Mouse (Mus musculus): ENCODE results near the gene Cdkal1.

The Cdkal1 gene

DNA sequence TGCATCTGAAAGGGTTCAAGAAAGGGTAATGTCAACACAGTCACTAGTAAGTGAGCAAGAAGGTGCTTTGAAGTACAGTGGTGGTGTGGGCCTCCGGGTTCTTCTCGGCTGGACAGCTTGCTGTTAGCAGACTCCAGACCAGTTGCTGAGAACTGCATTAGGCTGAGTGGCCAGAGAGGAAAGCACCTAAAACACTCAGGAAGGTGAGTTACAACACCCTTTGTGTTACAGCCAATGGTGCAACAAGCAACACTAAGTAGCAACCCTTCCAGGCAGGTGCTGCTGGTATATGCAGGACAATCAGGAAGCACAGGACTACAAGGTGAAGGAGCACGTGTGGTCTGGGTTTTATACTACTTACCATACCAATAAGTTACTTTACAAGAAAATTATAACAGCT lies 90.2 kb downstream of the Cdkal1 start:
- DNase-seq (ENCODE audit: low read depth): no peak

GRCm38 (mm10) chr13:29759691-29760467 lies 95.6 kb downstream of the Cdkal1 start:
- no peak for DNase-seq (ENCODE audit: low read depth)

- no peak for DNase-seq (ENCODE audit: low read depth)
Observed at GRCm38 (mm10) chr13:29756052-29756451, 99.4 kb downstream of the Cdkal1 start.

GRCm38 (mm10) chr13:29753254-29753653 lies 102.2 kb downstream of the Cdkal1 start:
- DNase-seq (ENCODE audit: low read depth): no peak

GRCm38 (mm10) chr13:29752061-29752460 lies 103.4 kb downstream of the Cdkal1 start:
- DNase-seq (ENCODE audit: low read depth): no peak

GRCm38 (mm10) chr13:29751201-29751600 lies 104.3 kb downstream of the Cdkal1 start:
- DNase-seq (ENCODE audit: low read depth): no peak

- no peak for DNase-seq (ENCODE audit: low read depth)
Observed at GRCm38 (mm10) chr13:29747347-29747647, 108.2 kb downstream of the Cdkal1 start.

- peak; percentile 64 for DNase-seq (ENCODE audit: low read depth)
Observed at GRCm38 (mm10) chr13:29746501-29747346, 108.8 kb downstream of the Cdkal1 start.

DNA sequence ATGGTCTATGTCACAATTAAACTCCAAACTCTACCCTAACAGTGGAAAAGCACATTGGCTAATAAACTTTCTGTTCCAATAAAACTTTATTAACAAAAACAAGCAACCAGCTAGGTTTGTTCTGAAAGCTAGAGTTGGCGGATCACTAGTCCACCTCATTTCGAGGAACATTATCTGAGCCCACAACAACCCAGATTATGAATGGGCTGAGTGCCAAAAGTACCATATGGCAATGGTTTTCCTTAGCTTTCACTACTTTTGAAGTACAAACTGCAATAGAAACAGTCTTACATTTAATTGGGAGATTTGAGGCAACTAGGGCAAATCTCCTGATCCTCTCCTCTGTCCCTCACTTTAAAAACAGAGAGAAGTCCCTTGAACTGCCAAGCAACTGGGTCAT lies 110.4 kb downstream of the Cdkal1 start:
- peak; percentile 68 for DNase-seq (ENCODE audit: low read depth)

DNA sequence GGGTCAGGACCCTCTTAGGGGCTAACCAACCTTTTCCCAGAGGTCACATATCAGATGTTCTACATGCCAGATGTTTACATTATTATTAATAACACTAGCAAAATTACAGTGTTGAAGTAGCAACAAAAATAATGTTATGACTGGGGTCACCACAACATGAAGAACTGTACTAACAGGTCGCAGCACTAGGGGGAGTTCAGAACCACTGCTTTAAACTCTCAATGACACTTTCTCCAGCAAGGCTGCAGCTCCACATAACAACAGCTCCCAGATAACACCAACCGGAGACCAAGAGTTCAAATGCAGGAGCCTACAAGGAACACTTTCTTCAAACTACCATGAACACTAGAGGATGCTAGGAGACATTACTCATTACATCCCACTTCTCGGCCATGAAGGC lies 111.3 kb downstream of the Cdkal1 start:
- no peak for DNase-seq (ENCODE audit: low read depth)

DNA sequence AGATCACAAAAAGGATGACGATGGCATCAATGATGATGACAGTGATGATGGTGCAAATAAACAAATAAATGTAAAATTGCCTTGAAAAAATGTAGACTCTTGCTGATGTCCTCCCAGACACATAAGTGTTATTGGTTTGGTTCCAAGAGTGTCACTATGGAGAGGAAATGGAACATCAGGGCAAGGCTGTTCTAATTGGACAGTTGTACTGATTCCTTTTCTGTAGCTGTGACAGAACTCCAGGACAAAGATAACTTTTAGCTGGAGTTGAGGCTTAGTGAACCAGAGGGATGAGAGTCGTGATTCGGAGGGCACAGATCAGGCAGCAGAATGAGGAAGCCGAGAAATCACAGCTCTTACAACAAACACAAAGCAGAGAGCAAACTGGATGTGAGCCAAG lies 111.7 kb downstream of the Cdkal1 start:
- DNase-seq (ENCODE audit: low read depth): no peak

DNA sequence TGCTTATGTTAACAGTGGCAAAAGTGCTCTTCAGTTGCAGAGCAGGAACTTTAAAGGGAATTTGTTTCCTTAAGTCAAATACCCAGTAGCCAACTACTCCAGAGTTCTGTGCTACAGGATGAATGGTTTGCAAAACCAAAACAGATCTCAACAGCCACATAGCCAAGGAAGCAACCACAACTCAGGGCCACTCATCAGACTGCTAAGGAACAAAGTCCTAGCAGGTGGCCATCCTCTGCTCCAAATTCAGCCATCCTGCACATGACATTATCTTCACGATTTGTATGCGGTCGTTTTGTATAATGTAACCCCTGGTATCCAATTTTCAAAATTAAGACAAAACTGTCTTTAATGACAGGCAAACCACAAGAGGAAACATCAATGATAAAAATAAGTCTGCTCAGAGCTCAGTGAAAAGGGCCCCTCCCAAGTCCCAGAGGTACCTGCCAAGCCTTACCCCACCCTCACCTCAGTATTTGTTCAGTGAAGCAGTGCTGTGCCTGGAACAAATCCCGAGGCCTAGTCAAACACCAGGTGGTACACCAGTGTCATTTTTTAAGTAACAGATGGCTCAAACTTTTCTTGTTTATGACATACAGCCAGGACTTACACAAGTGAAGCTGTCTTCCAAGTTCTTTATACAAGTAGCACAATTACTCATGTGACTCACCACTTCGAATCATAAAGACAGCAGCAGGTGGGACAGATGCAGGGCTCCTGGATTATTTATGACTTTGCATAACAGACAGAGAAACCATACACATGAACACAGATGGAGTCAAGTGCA lies 117.6 kb downstream of the Cdkal1 start:
- peak; percentile 22 for DNase-seq (ENCODE audit: low read depth)

- no peak for DNase-seq (ENCODE audit: low read depth)
Observed at GRCm38 (mm10) chr13:29734496-29734895, 121.0 kb downstream of the Cdkal1 start.

DNA sequence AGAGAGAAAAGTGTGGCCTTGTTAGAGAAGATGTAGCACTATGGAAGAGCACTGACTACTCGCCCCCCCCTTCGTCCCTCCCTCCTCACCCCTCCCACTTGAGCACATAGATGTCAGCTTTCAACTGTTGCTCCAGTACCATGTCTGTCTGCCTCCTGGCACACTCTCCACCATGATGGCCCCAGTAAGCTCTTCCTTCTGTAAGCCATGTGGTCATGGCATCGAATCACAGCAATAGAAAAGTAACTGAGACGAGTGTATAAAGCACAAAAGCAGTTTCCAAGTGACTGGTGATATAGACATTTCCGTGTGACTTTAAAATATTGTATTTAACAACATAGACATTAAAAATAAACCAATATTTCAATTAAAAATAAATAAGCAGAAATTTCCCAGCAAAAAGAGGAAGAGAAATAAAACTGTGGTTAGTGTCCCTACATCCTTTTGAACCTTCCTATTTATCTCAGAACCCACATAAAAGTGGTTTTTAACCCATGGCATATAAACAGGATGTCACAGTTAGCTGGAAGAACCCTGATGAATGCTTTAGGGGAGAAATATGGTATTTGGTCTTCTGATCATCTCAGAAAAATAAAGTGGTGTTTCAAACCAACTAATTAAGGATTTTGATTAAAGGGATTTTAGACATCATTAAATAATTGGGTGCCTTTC lies 129.2 kb downstream of the Cdkal1 start:
- DNase-seq (ENCODE audit: low read depth): no peak

GRCm38 (mm10) chr13:29724855-29725254 lies 130.6 kb downstream of the Cdkal1 start:
- DNase-seq (ENCODE audit: low read depth): no peak

DNA sequence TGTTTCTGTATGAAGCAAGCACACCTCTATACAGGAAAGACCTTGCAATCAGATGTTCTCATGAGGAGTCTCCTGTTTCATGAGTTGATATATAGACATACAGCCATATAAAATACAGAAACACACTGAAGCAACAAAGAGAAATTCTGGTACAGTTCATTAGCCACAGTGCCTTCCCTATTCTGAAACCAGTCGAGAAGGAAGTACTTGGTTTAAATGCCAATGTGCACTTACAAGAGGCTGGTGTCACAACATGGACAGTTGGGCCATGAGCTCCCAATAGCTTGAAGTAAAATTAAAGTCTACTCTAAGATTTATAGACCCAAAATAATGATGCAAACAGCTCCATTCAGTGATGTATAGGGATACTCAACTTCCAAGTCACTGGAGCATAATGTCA lies 132.3 kb downstream of the Cdkal1 start:
- DNase-seq (ENCODE audit: low read depth): no peak

DNA sequence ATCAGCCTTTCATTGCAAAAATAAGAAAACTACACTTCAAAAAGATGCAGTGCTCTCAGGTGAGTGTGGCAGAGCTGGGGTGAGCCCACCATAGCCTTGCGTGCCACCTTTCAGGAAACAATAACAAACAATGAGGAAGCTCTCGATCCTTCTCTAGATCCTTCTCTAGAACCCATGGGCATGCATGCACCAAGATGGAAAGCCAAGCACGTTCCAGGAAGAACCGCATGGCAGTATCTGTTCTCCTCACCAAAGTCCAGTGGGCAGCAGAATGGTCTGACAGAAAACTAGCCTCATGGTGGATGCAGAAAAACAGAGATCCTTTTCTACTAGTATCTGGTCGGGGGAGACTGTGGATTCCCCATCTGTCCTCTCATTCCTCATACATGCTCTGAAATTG lies 134.3 kb downstream of the Cdkal1 start:
- DNase-seq (ENCODE audit: low read depth): no peak

DNA sequence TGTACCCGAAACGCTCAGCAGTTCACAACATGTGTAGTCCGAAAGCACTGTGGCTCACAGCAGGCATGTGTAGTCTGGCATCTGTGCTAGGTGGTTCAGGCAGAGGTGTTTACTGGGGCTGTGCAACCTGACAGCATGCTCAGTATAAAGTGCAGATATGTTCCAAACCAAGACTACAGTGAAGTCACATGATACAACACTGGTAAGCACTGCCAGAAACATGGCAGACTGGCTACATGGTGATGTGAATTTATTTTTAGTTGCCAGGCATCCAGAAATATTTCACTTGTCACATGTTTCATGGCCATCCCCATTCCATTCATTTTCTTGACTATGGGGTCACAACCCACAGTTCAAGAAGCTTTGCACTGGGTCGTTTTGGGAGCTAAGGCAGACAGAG lies 138.9 kb downstream of the Cdkal1 start:
- DNase-seq (ENCODE audit: low read depth): no peak

- peak; percentile 47 for DNase-seq (ENCODE audit: low read depth)
Observed at GRCm38 (mm10) chr13:29715241-29715841, 140.1 kb downstream of the Cdkal1 start.

DNA sequence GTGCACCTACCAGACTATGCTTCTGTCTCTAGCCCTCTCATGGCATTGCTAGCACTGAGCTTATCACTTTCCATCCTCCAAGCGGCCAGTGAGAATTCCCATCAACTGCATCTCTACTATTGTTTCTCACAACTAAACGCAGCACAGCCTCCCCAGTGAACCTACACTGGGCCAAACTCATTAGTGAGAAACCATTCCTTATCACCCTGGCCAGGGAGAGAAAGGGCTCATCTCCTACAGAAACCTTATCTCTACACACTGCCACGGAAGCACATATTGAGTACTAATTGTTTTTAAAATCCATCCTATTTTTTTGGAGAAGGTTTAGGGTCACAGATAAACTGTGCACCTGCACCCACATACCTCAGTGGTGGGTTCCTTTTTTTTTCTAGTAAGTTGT lies 147.9 kb downstream of the Cdkal1 start:
- no peak for DNase-seq (ENCODE audit: low read depth)

DNA sequence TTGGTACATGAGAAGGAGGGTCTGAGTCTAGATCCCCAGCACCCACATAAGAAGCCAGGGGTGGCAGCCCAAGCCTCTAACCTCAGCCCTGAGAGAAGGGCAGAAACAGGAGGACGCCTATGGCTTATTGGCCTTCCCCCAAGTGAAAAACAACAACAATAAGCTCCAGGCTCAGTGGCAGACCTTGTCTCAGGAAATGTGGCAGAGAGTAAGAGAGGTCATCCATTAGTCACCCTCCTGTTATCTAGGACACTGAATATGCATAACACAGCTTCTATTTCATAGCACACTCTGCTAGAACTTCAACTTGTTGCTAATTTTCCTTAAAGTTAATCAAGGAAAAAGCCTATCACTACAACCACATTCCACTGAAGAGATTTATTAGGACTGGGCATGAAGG lies 154.1 kb downstream of the Cdkal1 start:
- DNase-seq (ENCODE audit: low read depth): no peak

GRCm38 (mm10) chr13:29699896-29700295 lies 155.6 kb downstream of the Cdkal1 start:
- DNase-seq (ENCODE audit: low read depth): no peak
